Mouse (Mus musculus) lung, adult 2 months (tissue): ENCODE results near the gene Pcnx.

Experiments
- CTCF ChIP-seq: fragments of 200-500 bp; IDR thresholded peaks from 2 replicates; pipeline ENCODE4 v1.5.1; 2011; ENCODE audit warnings: mild to moderate bottlenecking, low read length, control low read depth; ENCODE audit not compliant: insufficient read depth
- POLR2A ChIP-seq: fragments of 200-500 bp; IDR thresholded peaks from 2 replicates; pipeline ENCODE4 v1.6.1; 2011; ENCODE audit warnings: low read depth, mild to moderate bottlenecking, control low read depth, low read length, borderline replicate concordance; ENCODE audit errors: extremely low read depth

- TF ChIP-seq CTCF, result no peak
- TF ChIP-seq POLR2A, result no peak
Measured at GRCm38 (mm10) chr12:81965416-81965815, 105.6 kb downstream of the Pcnx start.
